Mouse (Mus musculus) G1E (cell line): Measurements from ENCODE around the gene Mtmr6. TPM values are rescaled to one million over a fixed set of nuclear protein-coding genes. Genes with fewer than 3 reads are reported as not detected.

Experiments
- ATAC-seq: 2 replicates; pipeline ENCODE4 v1.8.0; 2016; ENCODE audit warnings: mild to moderate bottlenecking; ENCODE audit not compliant: insufficient number of reproducible peaks, poor library complexity, low FRiP score, severe bottlenecking; ENCODE audit errors: extremely low read depth
- DNase-seq: peaks from one replicate; pipeline ENCODE4 v3.0.0; 2012; ENCODE audit warnings: low spot score
- H3K27me3 ChIP-seq: 2 replicates; pipeline ENCODE4 v1.6.1; 2012; ENCODE audit warnings: mild to moderate bottlenecking, low read length, inconsistent platforms; ENCODE audit not compliant: insufficient read depth
- H3K36me3 ChIP-seq: replicated peaks from 2 replicates; pipeline ENCODE3; 2012; ENCODE audit warnings: mild to moderate bottlenecking, inconsistent platforms
- H3K4me1 ChIP-seq: 2 replicates; pipeline ENCODE4 v1.6.1; 2012; ENCODE audit warnings: low read depth, low read length, inconsistent platforms, mixed read lengths; ENCODE audit not compliant: insufficient read depth
- H3K4me3 ChIP-seq: 2 replicates; pipeline ENCODE4 v1.5.1; 2012; ENCODE audit warnings: low read depth, mild to moderate bottlenecking, inconsistent platforms, low read length, moderate library complexity, mixed read lengths
- H3K9me3 ChIP-seq: replicated peaks from 2 replicates; pipeline ENCODE4 v1.6.1; 2012; ENCODE audit warnings: inconsistent platforms
- CTCF ChIP-seq: IDR thresholded peaks from 2 replicates; pipeline ENCODE4 v1.5.1; 2012; ENCODE audit warnings: low read depth, low read length, inconsistent platforms, mixed read lengths
- GATA1 ChIP-seq: IDR thresholded peaks from 2 replicates; pipeline ENCODE4 v1.6.1; 2012; ENCODE audit warnings: borderline replicate concordance, low read length, inconsistent platforms, mixed read lengths
- GATA2 ChIP-seq: IDR thresholded peaks from 2 replicates; pipeline ENCODE4 v1.6.1; 2012; ENCODE audit warnings: low read depth, low read length, inconsistent platforms, borderline replicate concordance
- POLR2AphosphoS5 ChIP-seq: IDR thresholded peaks from 2 replicates; pipeline ENCODE4 v1.6.1; 2012; ENCODE audit warnings: low read depth, low read length, inconsistent platforms; ENCODE audit not compliant: insufficient replicate concordance
- TAL1 ChIP-seq: conservative IDR thresholded peaks from 2 replicates; pipeline ENCODE4 v1.6.1; 2012; ENCODE audit warnings: low read depth, low read length, inconsistent platforms, mixed read lengths
- polyA plus RNA-seq: library from polyadenylated mRNA; stranded (reverse); fragments of >175 nt; gene quantifications from 2 replicates; pipeline ENCODE4 v1.2.3, GENCODE M21; 2012
- total RNA-seq, 2 experiments: library from RNA; stranded (forward) in 1 of 2; stranded (reverse) in 1 of 2; fragments of 200-1000 nt in 1 of 2; fragments of >200 nt in 1 of 2; fragmentation: Nextera tagmentation in 1 of 2; gene quantifications; 2 replicates each; pipeline ENCODE4 v1.2.3; 2014 to 2017

The Mtmr6 gene
- total and polyA plus RNA-seq, 3 experiments, result 10.0 to 67.6 (median 28.4) TPM

- no peak for DNase-seq
- no peak for TF ChIP-seq CTCF
- no peak for TF ChIP-seq POLR2AphosphoS5
- no peak for TF ChIP-seq TAL1
- TF ChIP-seq GATA2, result no peak
- TF ChIP-seq GATA1, result no peak
- Histone ChIP-seq H3K27me3 (no peaks in the 10 kb centered on the region), H3K9me3 (no peaks in the 10 kb centered on the region), H3K4me3 (peak overlapping the region; percentile 97), H3K4me1 (peaks cover 21% of the 10 kb centered on the region), H3K36me3 (peaks cover 20% of the 10 kb centered on the region)
- no peak for ATAC-seq
Measured at GRCm38 (mm10) chr14:60250879-60251278, 14.1 kb upstream of the Mtmr6 start.

DNA sequence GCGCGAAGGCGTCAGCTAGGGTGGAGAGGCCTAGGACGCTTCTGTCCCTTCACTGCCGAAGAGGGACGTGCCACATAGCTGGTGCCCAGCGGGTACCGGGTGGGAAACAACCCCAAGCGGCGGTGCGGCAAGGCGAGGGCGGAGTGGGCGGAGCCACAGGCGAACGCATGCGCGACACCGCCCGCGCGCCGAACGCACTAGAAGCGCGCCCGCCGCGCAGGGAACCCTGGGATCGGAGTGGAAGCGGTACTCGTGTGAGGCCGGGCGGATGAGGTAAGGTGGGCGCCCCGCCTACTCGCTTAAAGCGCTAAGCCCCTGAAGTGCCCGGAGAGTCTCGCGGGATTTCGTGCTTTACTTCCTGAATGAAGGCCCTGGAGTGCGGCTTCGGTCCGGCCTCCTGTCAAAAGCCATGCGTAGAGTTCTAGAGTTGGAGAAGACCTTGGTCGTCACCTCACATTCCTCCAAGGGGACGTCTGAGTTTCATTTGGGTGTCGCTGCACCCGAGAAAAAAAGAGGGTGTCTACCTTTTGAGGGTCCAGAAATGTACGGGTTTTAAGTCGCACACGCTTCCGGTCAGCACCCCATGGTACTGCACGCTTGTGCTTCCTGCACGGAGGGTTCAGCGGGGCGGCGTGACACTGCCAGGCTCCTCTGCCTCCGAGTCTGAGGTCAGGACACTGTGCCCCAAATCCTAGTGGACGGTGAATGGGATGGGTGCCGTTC is 13.6 kb upstream of the Mtmr6 start, which contains the start of the genes Nupl1 and Gm49336:
TSS of gene Nupl1 (minus strand) at position 151 of the 723 bp plus-strand sequence.
TSS of gene Gm49336 (minus strand) at position 227 of the 723 bp plus-strand sequence.
- peak; percentile 93 for ATAC-seq
- H3K4me1 ChIP-seq, result peaks cover 21% of the 10 kb centered on the region
- no peaks in the 10 kb centered on the region for H3K9me3 ChIP-seq
- DNase-seq, result peak; percentile 83
- H3K36me3 ChIP-seq, result peaks cover 20% of the 10 kb centered on the region
- no peaks in the 10 kb centered on the region for H3K27me3 ChIP-seq
- H3K4me3 ChIP-seq, result peak within 1 kb of the TSS; percentile 97
- no peak for TF ChIP-seq POLR2AphosphoS5
- no peak for TF ChIP-seq TAL1
- no peak for TF ChIP-seq GATA2
- TF ChIP-seq CTCF, result no peak
- no peak for TF ChIP-seq GATA1

DNA sequence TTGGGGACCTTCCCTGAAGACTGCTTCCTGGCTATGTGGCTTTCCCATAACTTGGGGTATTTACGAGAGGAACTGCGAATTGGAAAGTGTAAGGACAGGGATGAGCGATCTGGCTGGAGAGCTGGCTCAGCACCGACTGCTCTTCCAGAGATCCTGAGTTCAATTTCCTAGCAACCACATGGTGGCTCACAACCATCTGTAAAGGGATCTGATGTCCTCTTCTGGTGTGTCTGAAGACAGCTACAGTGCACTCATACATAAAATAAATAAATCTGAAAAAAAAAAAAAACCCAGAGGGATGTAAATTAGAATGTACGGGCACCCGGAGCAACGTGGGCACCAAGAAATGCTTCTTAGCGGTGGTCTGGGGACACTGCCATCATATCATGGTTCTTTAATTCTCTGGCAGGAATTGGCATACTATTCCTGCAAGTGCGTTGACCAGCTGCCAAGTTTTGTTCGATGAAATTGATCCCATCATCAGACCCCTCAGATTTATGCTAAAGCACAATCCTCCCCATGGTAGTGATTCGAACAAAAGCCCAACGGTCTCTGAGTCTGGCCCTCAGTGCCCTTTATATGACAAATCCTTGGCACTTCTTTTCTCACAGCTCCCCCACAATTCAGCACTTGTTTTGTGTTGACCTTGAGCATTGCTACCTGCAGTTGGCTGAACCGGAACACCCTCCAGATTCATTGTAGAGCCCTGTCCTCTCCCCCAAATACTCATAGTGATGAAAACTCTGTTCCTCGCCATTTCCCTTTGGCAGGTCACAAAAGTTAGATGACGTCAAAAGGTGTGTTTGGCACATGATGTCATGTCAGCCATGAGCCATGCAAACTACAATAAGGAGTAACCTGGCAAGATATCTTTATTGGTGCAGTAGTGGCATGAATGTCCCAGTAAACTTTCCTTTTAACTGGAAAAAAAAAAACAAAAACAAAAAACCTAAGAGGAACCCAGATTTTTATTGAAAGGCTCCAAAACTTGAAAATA is 12.7 kb upstream of the Mtmr6 start:
- Histone ChIP-seq H3K27me3 (no peaks in the 10 kb centered on the region), H3K36me3 (peaks cover 14% of the 10 kb centered on the region), H3K9me3 (no peaks in the 10 kb centered on the region), H3K4me3 (peak overlapping the region; percentile 97), H3K4me1 (peaks cover 26% of the 10 kb centered on the region)
- ATAC-seq (no peak), DNase-seq (no peak)
- TF ChIP-seq GATA1, result no peak
- no peak for TF ChIP-seq GATA2
- no peak for TF ChIP-seq POLR2AphosphoS5
- TF ChIP-seq CTCF, result no peak
- no peak for TF ChIP-seq TAL1

- Histone ChIP-seq H3K9me3 (no peaks in the 10 kb centered on the region), H3K36me3 (peaks cover 8% of the 10 kb centered on the region), H3K4me1 (peaks cover 22% of the 10 kb centered on the region), H3K27me3 (no peaks in the 10 kb centered on the region), H3K4me3 (no peak overlapping the region)
- ATAC-seq, result no peak
- DNase-seq, result no peak
- TF ChIP-seq TAL1 (no peak), POLR2AphosphoS5 (no peak), GATA1 (no peak), GATA2 (no peak), CTCF (no peak)
Measured at GRCm38 (mm10) chr14:60253466-60253865, 11.6 kb upstream of the Mtmr6 start.

GRCm38 (mm10) chr14:60254774-60255173 is 10.3 kb upstream of the Mtmr6 start:
- TF ChIP-seq CTCF, result no peak
- TF ChIP-seq TAL1, result no peak
- TF ChIP-seq GATA1, result no peak
- no peak for TF ChIP-seq POLR2AphosphoS5
- TF ChIP-seq GATA2, result no peak
- H3K4me3 ChIP-seq, result no peak overlapping the region
- H3K27me3 ChIP-seq, result no peaks in the 10 kb centered on the region
- ATAC-seq, result no peak
- H3K36me3 ChIP-seq, result no peaks in the 10 kb centered on the region
- H3K4me1 ChIP-seq, result peaks cover 13% of the 10 kb centered on the region
- DNase-seq, result no peak
- no peaks in the 10 kb centered on the region for H3K9me3 ChIP-seq

GRCm38 (mm10) chr14:60256356-60256755 is 8.7 kb upstream of the Mtmr6 start:
- H3K9me3 ChIP-seq, result no peaks in the 10 kb centered on the region
- ATAC-seq (no peak), DNase-seq (no peak)
- TF ChIP-seq GATA1, result no peak
- no peak for TF ChIP-seq POLR2AphosphoS5
- TF ChIP-seq CTCF, result no peak
- TF ChIP-seq TAL1, result no peak
- TF ChIP-seq GATA2, result no peak
- no peaks in the 10 kb centered on the region for H3K36me3 ChIP-seq
- peaks cover 13% of the 10 kb centered on the region for H3K4me1 ChIP-seq
- no peaks in the 10 kb centered on the region for H3K27me3 ChIP-seq
- no peak overlapping the region for H3K4me3 ChIP-seq
